Mouse (Mus musculus) mouse embryonic stem cell (cell line): Measurements from ENCODE around the gene Tap2.

Source experiments
- in situ Hi-C, 2 experiments: fragments of 300-500 bp; cut with MboI; formaldehyde crosslinking; loops; 1 replicate in 1 of 2; 3 replicates in 1 of 2; pipeline ENCODE4 v1.14.3; 2019 to 2020; ENCODE audit warnings: low sequenced_read_pairs in 2 of 2, low pct_unique_long_range_greater_than_20kb in 1 of 2, mixed read lengths in 1 of 2; ENCODE audit not compliant: unreplicated experiment in 1 of 2

The Tap2 gene

GRCm38 (mm10) chr17:34203444-34203843 lies at the start of gene Tap2:
TSS of gene Tap2 (plus strand) at chr17:34203527.
- in situ Hi-C loops: loop anchor here in 1 of 2 experiments (25.0 kb wide), 1 partner anchor 584 kb away; no protein-coding TSS in a partner anchor

GRCm38 (mm10) chr17:34155534-34155933 lies 47.8 kb upstream of the Tap2 start:
- in situ Hi-C loops: no loop called here

- in situ Hi-C loops: loop anchor here in 1 of 2 experiments (10.0 kb wide), 1 partner anchor 90 kb away; no protein-coding TSS in a partner anchor
Observed at GRCm38 (mm10) chr17:34164202-34164895, 39.0 kb upstream of the Tap2 start.

- in situ Hi-C loops: loop anchor here in 1 of 2 experiments (10.0 kb wide), 1 partner anchor 90 kb away; no protein-coding TSS in a partner anchor
Observed at GRCm38 (mm10) chr17:34165033-34165730, 38.1 kb upstream of the Tap2 start.

- in situ Hi-C loops: loop anchor here in 1 of 2 experiments (10.0 kb wide), 1 partner anchor 94 kb away; no protein-coding TSS in a partner anchor
Observed at GRCm38 (mm10) chr17:34169279-34169678, 34.0 kb upstream of the Tap2 start.

- in situ Hi-C loops: loop anchor here in 1 of 2 experiments (5.0 kb wide), 1 partner anchor 88 kb away; no protein-coding TSS in a partner anchor
Observed at GRCm38 (mm10) chr17:34170487-34170876, 32.8 kb upstream of the Tap2 start.

GRCm38 (mm10) chr17:34170877-34171498 lies 32.3 kb upstream of the Tap2 start:
- in situ Hi-C loops: loop anchor here in 1 of 2 experiments (5.0 kb wide), 1 partner anchor 89 kb away; no protein-coding TSS in a partner anchor

- in situ Hi-C loops: loop anchor here in 1 of 2 experiments (5.0 kb wide), 1 partner anchor 90 kb away; no protein-coding TSS in a partner anchor
Observed at GRCm38 (mm10) chr17:34172528-34172927, 30.8 kb upstream of the Tap2 start.

GRCm38 (mm10) chr17:34174075-34174474 lies 29.3 kb upstream of the Tap2 start:
- in situ Hi-C loops: loop anchor here in 1 of 2 experiments (5.0 kb wide), 1 partner anchor 92 kb away; no protein-coding TSS in a partner anchor

- in situ Hi-C loops: no loop called here
Observed at GRCm38 (mm10) chr17:34177179-34177578, 26.1 kb upstream of the Tap2 start.

GRCm38 (mm10) chr17:34179019-34179418 lies 24.3 kb upstream of the Tap2 start:
- in situ Hi-C loops: no loop called here

- in situ Hi-C loops: no loop called here
Observed at GRCm38 (mm10) chr17:34179913-34180859, 23.1 kb upstream of the Tap2 start.

GRCm38 (mm10) chr17:34183564-34184219 lies 19.6 kb upstream of the Tap2 start:
- in situ Hi-C loops: no loop called here

GRCm38 (mm10) chr17:34185526-34185925 lies 17.8 kb upstream of the Tap2 start:
- in situ Hi-C loops: no loop called here

GRCm38 (mm10) chr17:34186885-34187260 lies 16.5 kb upstream of the Tap2 start:
- in situ Hi-C loops: no loop called here

GRCm38 (mm10) chr17:34187261-34187916 lies 15.9 kb upstream of the Tap2 start, which contains the start of the genes Tap1 and Psmb9:
TSS of gene Tap1 (plus strand) at chr17:34187553.
TSS of gene Psmb9 (minus strand) at chr17:34187764.
- in situ Hi-C loops: no loop called here

- in situ Hi-C loops: no loop called here
Observed at GRCm38 (mm10) chr17:34188010-34188409, 15.3 kb upstream of the Tap2 start.
